In genomic region chr5:41562299-41562698, GRCm38 (mm10) we compare ENCODE assay signal across 20 mouse cellular contexts.
DNase-seq lines count a peak whose midpoint lies in the region; ATAC-seq lines count a peak whose summit lies in the region.
"Had no signal": no experiment of that assay in that cellular context is flagged by ENCODE, and none has a peak within 500 bp of the region (broad histone marks: within the 10 kb centered on the region; RNA-seq: fewer than 3 reads in every experiment).

No protein-coding gene starts in this region.

- H3K9me3 ChIP-seq in embryonic facial prominence, embryonic 12.5 days, result no peaks in the 10 kb centered on the region
- no peaks in the 10 kb centered on the region for H3K9me3 ChIP-seq in limb, embryonic 10.5 days (replicated peaks)
- H3K9me3 ChIP-seq in forebrain, embryonic 13.5 days (replicated peaks), result no peaks in the 10 kb centered on the region
- H3K9me3 ChIP-seq: embryonic facial prominence, embryonic 15.5 days; heart, embryonic 12.5 days; hindbrain, embryonic 10.5 days had no signal

- H3K4me3 ChIP-seq in embryonic facial prominence, embryonic 12.5 days, result no peak overlapping the region
- no peak overlapping the region for H3K4me3 ChIP-seq in limb, embryonic 10.5 days
- H3K4me3 ChIP-seq in forebrain, embryonic 13.5 days, result no peak overlapping the region
- H3K4me3 ChIP-seq: embryonic facial prominence, embryonic 15.5 days; erythroblast, embryonic 14.5 days; heart, embryonic 12.5 days; hindbrain, embryonic 10.5 days had no signal

- H3K36me3 ChIP-seq in embryonic facial prominence, embryonic 12.5 days, result no peaks in the 10 kb centered on the region
- H3K36me3 ChIP-seq in limb, embryonic 10.5 days, result no peaks in the 10 kb centered on the region
- H3K36me3 ChIP-seq in forebrain, embryonic 13.5 days (ENCODE audit: poor library complexity, severe bottlenecking), result no peaks in the 10 kb centered on the region
- H3K36me3 ChIP-seq: embryonic facial prominence, embryonic 15.5 days; heart, embryonic 12.5 days; hindbrain, embryonic 10.5 days had no signal

- H3K27me3 ChIP-seq in embryonic facial prominence, embryonic 12.5 days, result no peaks in the 10 kb centered on the region
- no peaks in the 10 kb centered on the region for H3K27me3 ChIP-seq in limb, embryonic 10.5 days (ENCODE audit: low read depth, poor library complexity, severe bottlenecking)
- H3K27me3 ChIP-seq in forebrain, embryonic 13.5 days, result no peaks in the 10 kb centered on the region
- H3K27me3 ChIP-seq: CH12.LX; embryonic facial prominence, embryonic 15.5 days; heart, embryonic 12.5 days had no signal

- no peak overlapping the region for H3K9ac ChIP-seq in embryonic facial prominence, embryonic 12.5 days
- no peak overlapping the region for H3K9ac ChIP-seq in forebrain, embryonic 13.5 days
- H3K9ac ChIP-seq: embryonic facial prominence, embryonic 15.5 days; heart, embryonic 12.5 days; hindbrain, embryonic 14.5 days had no signal

- WGBS in embryonic facial prominence, embryonic 12.5 days, result 42% methylated on average over 1 of the region's 1 CpGs
- WGBS in limb, embryonic 10.5 days, result 39% methylated on average over 1 of the region's 1 CpGs
- 91% methylated on average over 1 of the region's 1 CpGs for WGBS in forebrain, embryonic 13.5 days

- 0 out of 2 replicates have a peak overlapping the region, but pooled peaks have one; percentile 4 for H3K27ac ChIP-seq in embryonic facial prominence, embryonic 12.5 days
- H3K27ac ChIP-seq in limb, embryonic 10.5 days, result 0 out of 2 replicates have a peak overlapping the region, but pooled peaks have one; percentile 30
- H3K27ac ChIP-seq in forebrain, embryonic 13.5 days, result no peak overlapping the region
- H3K27ac ChIP-seq: embryonic facial prominence, embryonic 15.5 days; hindbrain, embryonic 10.5 days; hindbrain, embryonic 14.5 days had no signal

- 0 out of 2 replicates have a peak, but pooled peaks have one; percentile 35 for ATAC-seq in embryonic facial prominence, embryonic 12.5 days (ENCODE audit: insufficient number of reproducible peaks, insufficient read depth, low FRiP score, low TSS enrichment)
- ATAC-seq in forebrain, embryonic 13.5 days, result no peak
- no peak for ATAC-seq in megakaryocyte-erythroid progenitor cell, adult 5-6 weeks (replicated peaks; ENCODE audit: low FRiP score, low TSS enrichment, poor library complexity, severe bottlenecking)
- ATAC-seq: forebrain, embryonic 16.5 days; intestine, embryonic 16.5 days had no signal

- H3K4me1 ChIP-seq in embryonic facial prominence, embryonic 12.5 days, result no peaks in the 10 kb centered on the region
- 0 out of 2 replicates have a peak, but pooled peaks cover 10% of the 10 kb centered on the region for H3K4me1 ChIP-seq in limb, embryonic 10.5 days
- H3K4me1 ChIP-seq in forebrain, embryonic 13.5 days, result no peaks in the 10 kb centered on the region
- H3K4me1 ChIP-seq: embryonic facial prominence, embryonic 15.5 days; heart, embryonic 12.5 days; hindbrain, embryonic 10.5 days had no signal

- DNase-seq in embryo, embryonic 11 days, result peak; percentile 8
- no peak for DNase-seq in embryo, embryonic 9.5 days (ENCODE audit: extremely low spot score)
- DNase-seq in limb, embryonic 10.5 days (ENCODE audit: low spot score), result no peak
- DNase-seq in c-Kit-positive CD71-positive TER-119-positive erythroid progenitor cells, embryonic 14.5 days (ENCODE audit: low spot score), result no peak
- DNase-seq: adrenal gland, postnatal 10 days; cerebellum, adult 11-12 months; cerebellum, adult 9-11 months; cerebellum, postnatal 36 days; gastrocnemius, postnatal 14 days had no signal

- H3K4me2 ChIP-seq in embryonic facial prominence, embryonic 12.5 days (replicated peaks), result no peak overlapping the region
- H3K4me2 ChIP-seq in forebrain, embryonic 13.5 days, result no peak overlapping the region
- H3K4me2 ChIP-seq: embryonic facial prominence, embryonic 15.5 days; heart, embryonic 12.5 days; hindbrain, embryonic 14.5 days had no signal
